Mouse (Mus musculus): ENCODE measurements around the gene Usp19. TPM values are rescaled to one million over a fixed set of nuclear protein-coding genes. Genes with fewer than 3 reads are reported as not detected.

Usp19 gene
- polyA plus RNA-seq, 1 experiment from 2014 or later = 49.5 TPM

- H3K4me1 ChIP-seq (ENCODE audit: control insufficient read depth, insufficient read depth, low read length) = no peaks in the 10 kb centered on the region
- H3K36me3 ChIP-seq (ENCODE audit: control insufficient read depth, insufficient read depth, low read length) = peaks cover 20% of the 10 kb centered on the region
- ATAC-seq (ENCODE audit: insufficient read depth, low FRiP score) = no peak
- 78% methylated on average over 3 of the region's 3 CpGs for WGBS
- H3K9ac ChIP-seq (ENCODE audit: low read length) = no peak overlapping the region
- no peaks in the 10 kb centered on the region for H3K27me3 ChIP-seq (ENCODE audit: control insufficient read depth, insufficient read depth, low read length)
- no peak overlapping the region for H3K4me2 ChIP-seq (ENCODE audit: low read depth, low read length)
- no peak overlapping the region for H3K4me3 ChIP-seq (replicated peaks; ENCODE audit: low read length)
- H3K9me3 ChIP-seq (replicated peaks; ENCODE audit: control insufficient read depth, low read length) = no peaks in the 10 kb centered on the region
- H3K27ac ChIP-seq (ENCODE audit: low read length) = no peak overlapping the region
These were observed 35.0 kb downstream of the Usp19 start for GRCm38 (mm10) chr9:108525400-108525799.

GRCm38 (mm10) chr9:108530954-108531353 is 40.6 kb downstream of the Usp19 start:
- 83% methylated on average over 1 of the region's 1 CpGs for WGBS
- H3K27ac ChIP-seq (ENCODE audit: low read length) = no peak overlapping the region
- no peak for ATAC-seq (ENCODE audit: insufficient read depth, low FRiP score)
- no peak overlapping the region for H3K4me3 ChIP-seq (replicated peaks; ENCODE audit: low read length)
- H3K4me1 ChIP-seq (ENCODE audit: control insufficient read depth, insufficient read depth, low read length) = no peaks in the 10 kb centered on the region
- no peak overlapping the region for H3K9ac ChIP-seq (ENCODE audit: low read length)
- H3K36me3 ChIP-seq (ENCODE audit: control insufficient read depth, insufficient read depth, low read length) = peaks cover 47% of the 10 kb centered on the region
- H3K4me2 ChIP-seq (ENCODE audit: low read depth, low read length) = no peak overlapping the region
- H3K27me3 ChIP-seq (ENCODE audit: control insufficient read depth, insufficient read depth, low read length) = no peaks in the 10 kb centered on the region
- H3K9me3 ChIP-seq (replicated peaks; ENCODE audit: control insufficient read depth, low read length) = no peaks in the 10 kb centered on the region

- Histone ChIP-seq H3K4me3 (replicated peaks; ENCODE audit: low read length) (no peak overlapping the region), H3K36me3 (ENCODE audit: control insufficient read depth, insufficient read depth, low read length) (peaks cover 48% of the 10 kb centered on the region), H3K9me3 (replicated peaks; ENCODE audit: control insufficient read depth, low read length) (no peaks in the 10 kb centered on the region), H3K27ac (ENCODE audit: low read length) (no peak overlapping the region), H3K4me1 (ENCODE audit: control insufficient read depth, insufficient read depth, low read length) (no peaks in the 10 kb centered on the region), H3K4me2 (ENCODE audit: low read depth, low read length) (no peak overlapping the region), H3K27me3 (ENCODE audit: control insufficient read depth, insufficient read depth, low read length) (no peaks in the 10 kb centered on the region), H3K9ac (ENCODE audit: low read length) (no peak overlapping the region)
- ATAC-seq (ENCODE audit: insufficient read depth, low FRiP score) = no peak
- 90% methylated on average over 1 of the region's 1 CpGs for WGBS
These were observed 41.1 kb downstream of the Usp19 start for GRCm38 (mm10) chr9:108531496-108531895.

GRCm38 (mm10) chr9:108540846-108541245 is 50.4 kb downstream of the Usp19 start:
- no peaks in the 10 kb centered on the region for H3K4me1 ChIP-seq (ENCODE audit: control insufficient read depth, insufficient read depth, low read length)
- H3K36me3 ChIP-seq (ENCODE audit: control insufficient read depth, insufficient read depth, low read length) = peaks cover 34% of the 10 kb centered on the region
- no peaks in the 10 kb centered on the region for H3K9me3 ChIP-seq (replicated peaks; ENCODE audit: control insufficient read depth, low read length)
- no peak for ATAC-seq (ENCODE audit: insufficient read depth, low FRiP score)
- no peak overlapping the region for H3K4me2 ChIP-seq (ENCODE audit: low read depth, low read length)
- no peaks in the 10 kb centered on the region for H3K27me3 ChIP-seq (ENCODE audit: control insufficient read depth, insufficient read depth, low read length)
- H3K9ac ChIP-seq (ENCODE audit: low read length) = no peak overlapping the region
- no peak overlapping the region for H3K4me3 ChIP-seq (replicated peaks; ENCODE audit: low read length)
- no peak overlapping the region for H3K27ac ChIP-seq (ENCODE audit: low read length)

- Histone ChIP-seq H3K36me3 (ENCODE audit: control insufficient read depth, insufficient read depth, low read length) (peaks cover 35% of the 10 kb centered on the region), H3K9ac (ENCODE audit: low read length) (no peak overlapping the region), H3K4me3 (replicated peaks; ENCODE audit: low read length) (no peak overlapping the region), H3K4me1 (ENCODE audit: control insufficient read depth, insufficient read depth, low read length) (no peaks in the 10 kb centered on the region), H3K27me3 (ENCODE audit: control insufficient read depth, insufficient read depth, low read length) (no peaks in the 10 kb centered on the region), H3K27ac (ENCODE audit: low read length) (no peak overlapping the region), H3K4me2 (ENCODE audit: low read depth, low read length) (no peak overlapping the region), H3K9me3 (replicated peaks; ENCODE audit: control insufficient read depth, low read length) (no peaks in the 10 kb centered on the region)
- ATAC-seq (ENCODE audit: insufficient read depth, low FRiP score) = no peak
- WGBS = 94% methylated on average over 3 of the region's 3 CpGs
These were observed 55.6 kb downstream of the Usp19 start for GRCm38 (mm10) chr9:108545986-108546385.

GRCm38 (mm10) chr9:108546875-108547274 is 56.5 kb downstream of the Usp19 start:
- no peak overlapping the region for H3K27ac ChIP-seq (ENCODE audit: low read length)
- no peaks in the 10 kb centered on the region for H3K9me3 ChIP-seq (replicated peaks; ENCODE audit: control insufficient read depth, low read length)
- no peak overlapping the region for H3K4me3 ChIP-seq (replicated peaks; ENCODE audit: low read length)
- no peak overlapping the region for H3K4me2 ChIP-seq (ENCODE audit: low read depth, low read length)
- H3K9ac ChIP-seq (ENCODE audit: low read length) = no peak overlapping the region
- peaks cover 27% of the 10 kb centered on the region for H3K36me3 ChIP-seq (ENCODE audit: control insufficient read depth, insufficient read depth, low read length)
- 91% methylated on average over 1 of the region's 1 CpGs for WGBS
- no peak for ATAC-seq (ENCODE audit: insufficient read depth, low FRiP score)
- no peaks in the 10 kb centered on the region for H3K4me1 ChIP-seq (ENCODE audit: control insufficient read depth, insufficient read depth, low read length)
- no peaks in the 10 kb centered on the region for H3K27me3 ChIP-seq (ENCODE audit: control insufficient read depth, insufficient read depth, low read length)

Other genes starting within 250 kb of the Usp19 start
- 90.8 and 91.8 TPM in 2 replicates for gene Dag1, start 226.6 kb upstream of the Usp19 start, polyA plus RNA-seq (2015; fragmentation: Nextera tagmentation; extraction: Ambion mirVana)
- gene Nicn1, start 200.2 kb upstream of the Usp19 start, polyA plus RNA-seq (2015; fragmentation: Nextera tagmentation; extraction: Ambion mirVana) = 33.1 and 36.1 TPM in 2 replicates
- 18.8 and 21.6 TPM in 2 replicates for gene Amt, start 193.7 kb upstream of the Usp19 start, polyA plus RNA-seq (2015; fragmentation: Nextera tagmentation; extraction: Ambion mirVana)
- 493 and 511 TPM in 2 replicates for gene Rhoa, start 184.5 kb upstream of the Usp19 start, polyA plus RNA-seq (2015; fragmentation: Nextera tagmentation; extraction: Ambion mirVana)
- 46.8 and 46.9 TPM in 2 replicates for gene Tcta, start 184.4 kb upstream of the Usp19 start, polyA plus RNA-seq (2015; fragmentation: Nextera tagmentation; extraction: Ambion mirVana)
- gene Gpx1, start 151.7 kb upstream of the Usp19 start, polyA plus RNA-seq (2015; fragmentation: Nextera tagmentation; extraction: Ambion mirVana) = 1,034 and 1,067 TPM in 2 replicates
- 92.7 and 113 TPM in 2 replicates for gene Usp4, start 142.7 kb upstream of the Usp19 start, polyA plus RNA-seq (2015; fragmentation: Nextera tagmentation; extraction: Ambion mirVana)
- 0.50 and 0.70 TPM in 2 replicates for gene 1700102P08Rik, start 97.8 kb upstream of the Usp19 start, polyA plus RNA-seq (2015; fragmentation: Nextera tagmentation; extraction: Ambion mirVana)
- 1.3 and 1.9 TPM in 2 replicates for gene Ccdc36, start 62.1 kb upstream of the Usp19 start, polyA plus RNA-seq (2015; fragmentation: Nextera tagmentation; extraction: Ambion mirVana)
- gene BC048562, start 54.1 kb upstream of the Usp19 start, polyA plus RNA-seq (2015; fragmentation: Nextera tagmentation; extraction: Ambion mirVana) = not detected in 2 replicates
- 51.6 and 55.7 TPM in 2 replicates for gene Ccdc71, start 30.1 kb upstream of the Usp19 start, polyA plus RNA-seq (2015; fragmentation: Nextera tagmentation; extraction: Ambion mirVana)
- 63.4 and 67.5 TPM in 2 replicates for gene Klhdc8b, start 29.0 kb upstream of the Usp19 start, polyA plus RNA-seq (2015; fragmentation: Nextera tagmentation; extraction: Ambion mirVana)
- 61.4 and 68.7 TPM in 2 replicates for gene Lamb2, start 10.9 kb upstream of the Usp19 start, polyA plus RNA-seq (2015; fragmentation: Nextera tagmentation; extraction: Ambion mirVana)
- gene Qars, start 17.1 kb downstream of the Usp19 start, polyA plus RNA-seq (2015; fragmentation: Nextera tagmentation; extraction: Ambion mirVana) = 106 and 127 TPM in 2 replicates
- gene Qrich1, start 26.2 kb downstream of the Usp19 start, polyA plus RNA-seq (2015; fragmentation: Nextera tagmentation; extraction: Ambion mirVana) = 95.4 and 97.1 TPM in 2 replicates
- 134 and 147 TPM in 2 replicates for gene Impdh2, start 69.7 kb downstream of the Usp19 start, polyA plus RNA-seq (2015; fragmentation: Nextera tagmentation; extraction: Ambion mirVana)
- gene Ndufaf3, start 76.8 kb downstream of the Usp19 start, polyA plus RNA-seq (2015; fragmentation: Nextera tagmentation; extraction: Ambion mirVana) = 27.9 and 38.5 TPM in 2 replicates
- gene Dalrd3, start 79.3 kb downstream of the Usp19 start, polyA plus RNA-seq (2015; fragmentation: Nextera tagmentation; extraction: Ambion mirVana) = 112 and 137 TPM in 2 replicates
- 82.0 and 86.6 TPM in 2 replicates for gene Wdr6, start 88.1 kb downstream of the Usp19 start, polyA plus RNA-seq (2015; fragmentation: Nextera tagmentation; extraction: Ambion mirVana)
- gene P4htm, start 107.1 kb downstream of the Usp19 start, polyA plus RNA-seq (2015; fragmentation: Nextera tagmentation; extraction: Ambion mirVana) = 5.6 and 7.9 TPM in 2 replicates
- gene Arih2, start 158.8 kb downstream of the Usp19 start, polyA plus RNA-seq (2015; fragmentation: Nextera tagmentation; extraction: Ambion mirVana) = 45.5 and 50.8 TPM in 2 replicates
- 47.7 and 47.8 TPM in 2 replicates for gene Slc25a20, start 171.5 kb downstream of the Usp19 start, polyA plus RNA-seq (2015; fragmentation: Nextera tagmentation; extraction: Ambion mirVana)
- 19.7 and 23.4 TPM in 2 replicates for gene Prkar2a, start 198.7 kb downstream of the Usp19 start, polyA plus RNA-seq (2015; fragmentation: Nextera tagmentation; extraction: Ambion mirVana)

All from stomach, embryonic 16.5 days (tissue).